Mouse (Mus musculus): ENCODE results near the gene Lamb3.

- TF ChIP-seq POLR2A (IDR thresholded peaks at IDR 0.05; ENCODE audit: insufficient read depth, low read depth, low read length), result no peak
- no peak for TF ChIP-seq CTCF (IDR thresholded peaks at IDR 0.05; ENCODE audit: insufficient read depth, low read depth, low read length)
Observed at GRCm38 (mm10) chr1:193349702-193350545, 142.4 kb downstream of the Lamb3 start.

Data from olfactory bulb, adult 2 months (tissue).